Comparison of ENCODE assay signal across 9 mouse cellular contexts in genomic region chr1:181893721-181894120, GRCm38 (mm10). TPM values are rescaled to one million over a fixed set of nuclear protein-coding genes. Genes with fewer than 3 reads are reported as not detected.
DNase-seq lines count a peak whose midpoint lies in the region; ATAC-seq lines count a peak whose summit lies in the region.
"Had no signal": no experiment of that assay in that cellular context is flagged by ENCODE, and none has a peak within 500 bp of the region (broad histone marks: within the 10 kb centered on the region; RNA-seq: fewer than 3 reads in every experiment).

No protein-coding gene starts in this region.

- H3K4me3 ChIP-seq in hindbrain, embryonic 12.5 days = no peak overlapping the region
- no peak overlapping the region for H3K4me3 ChIP-seq in hindbrain, embryonic 11.5 days (ENCODE audit: low read depth, low read length)
- no peak overlapping the region for H3K4me3 ChIP-seq in embryonic facial prominence, embryonic 15.5 days (replicated peaks)
- H3K4me3 ChIP-seq in intestine, embryonic 15.5 days (replicated peaks) = no peak overlapping the region

- H3K4me1 ChIP-seq in hindbrain, embryonic 12.5 days = 0 out of 2 replicates have a peak, but pooled peaks cover 10% of the 10 kb centered on the region
- no peaks in the 10 kb centered on the region for H3K4me1 ChIP-seq in hindbrain, embryonic 11.5 days (replicated peaks; ENCODE audit: control insufficient read depth, insufficient read depth, low read length)
- no peaks in the 10 kb centered on the region for H3K4me1 ChIP-seq in embryonic facial prominence, embryonic 15.5 days
- H3K4me1 ChIP-seq in intestine, embryonic 15.5 days (replicated peaks) = 0 out of 2 replicates have a peak, but pooled peaks cover 3% of the 10 kb centered on the region

- WGBS in hindbrain, embryonic 12.5 days = 68% methylated on average over 8 of the region's 8 CpGs
- WGBS in hindbrain, embryonic 11.5 days = 77% methylated on average over 8 of the region's 8 CpGs
- WGBS in embryonic facial prominence, embryonic 15.5 days = 78% methylated on average over 8 of the region's 8 CpGs
- WGBS in intestine, embryonic 15.5 days = 78% methylated on average over 8 of the region's 8 CpGs

- H3K27ac ChIP-seq in hindbrain, embryonic 12.5 days = 0 out of 2 replicates have a peak overlapping the region, but pooled peaks have one; percentile 48
- H3K27ac ChIP-seq in hindbrain, embryonic 11.5 days (ENCODE audit: low read depth, low read length) = no peak overlapping the region
- no peak overlapping the region for H3K27ac ChIP-seq in embryonic facial prominence, embryonic 15.5 days (replicated peaks)
- H3K27ac ChIP-seq in intestine, embryonic 15.5 days = no peak overlapping the region
- H3K27ac ChIP-seq: liver, embryonic 14.5 days had no signal

- DNase-seq in hindbrain, embryonic 11.5 days (ENCODE audit: low spot score) = no peak
- DNase-seq in layer of hippocampus, adult 18-20 months (ENCODE audit: low spot score in 2 of 2) = peak; percentile 37 to 69
- DNase-seq in right cerebral cortex, adult 18-20 months = peak; percentile 59
- DNase-seq in urinary bladder, adult 2 months (ENCODE audit: low spot score) = no peak
- DNase-seq in kidney, postnatal 4 days = no peak

- H3K4me2 ChIP-seq in hindbrain, embryonic 12.5 days (replicated peaks) = no peak overlapping the region
- no peak overlapping the region for H3K4me2 ChIP-seq in hindbrain, embryonic 11.5 days (replicated peaks; ENCODE audit: low read depth, low read length)
- H3K4me2 ChIP-seq in embryonic facial prominence, embryonic 15.5 days (replicated peaks) = no peak overlapping the region
- H3K4me2 ChIP-seq in intestine, embryonic 15.5 days (replicated peaks) = no peak overlapping the region

- no peaks in the 10 kb centered on the region for H3K36me3 ChIP-seq in hindbrain, embryonic 12.5 days
- no peaks in the 10 kb centered on the region for H3K36me3 ChIP-seq in hindbrain, embryonic 11.5 days (ENCODE audit: control insufficient read depth, insufficient read depth, low read length)
- H3K36me3 ChIP-seq in embryonic facial prominence, embryonic 15.5 days = no peaks in the 10 kb centered on the region
- no peaks in the 10 kb centered on the region for H3K36me3 ChIP-seq in intestine, embryonic 15.5 days

- H3K27me3 ChIP-seq in hindbrain, embryonic 12.5 days = no peaks in the 10 kb centered on the region
- H3K27me3 ChIP-seq in hindbrain, embryonic 11.5 days (ENCODE audit: control insufficient read depth, insufficient read depth, low read length) = no peaks in the 10 kb centered on the region
- no peaks in the 10 kb centered on the region for H3K27me3 ChIP-seq in embryonic facial prominence, embryonic 15.5 days
- no peaks in the 10 kb centered on the region for H3K27me3 ChIP-seq in intestine, embryonic 15.5 days (replicated peaks)

- H3K9me3 ChIP-seq in hindbrain, embryonic 12.5 days (replicated peaks) = no peaks in the 10 kb centered on the region
- no peaks in the 10 kb centered on the region for H3K9me3 ChIP-seq in hindbrain, embryonic 11.5 days (ENCODE audit: control insufficient read depth, low read length)
- no peaks in the 10 kb centered on the region for H3K9me3 ChIP-seq in embryonic facial prominence, embryonic 15.5 days (replicated peaks)
- no peaks in the 10 kb centered on the region for H3K9me3 ChIP-seq in intestine, embryonic 15.5 days

- ATAC-seq in hindbrain, embryonic 12.5 days (ENCODE audit: low FRiP score) = no peak
- no peak for ATAC-seq in hindbrain, embryonic 11.5 days (ENCODE audit: low FRiP score)
- ATAC-seq in embryonic facial prominence, embryonic 15.5 days (ENCODE audit: insufficient number of reproducible peaks, low FRiP score, low TSS enrichment, low read depth) = 0 out of 2 replicates have a peak, but pooled peaks have one; percentile 1
- no peak for ATAC-seq in intestine, embryonic 15.5 days

- no peak overlapping the region for H3K9ac ChIP-seq in hindbrain, embryonic 12.5 days
- no peak overlapping the region for H3K9ac ChIP-seq in hindbrain, embryonic 11.5 days (ENCODE audit: low read depth, low read length)
- H3K9ac ChIP-seq in embryonic facial prominence, embryonic 15.5 days = no peak overlapping the region
- no peak overlapping the region for H3K9ac ChIP-seq in intestine, embryonic 15.5 days
- H3K9ac ChIP-seq: liver, embryonic 14.5 days had no signal

RNA-seq across cellular contexts. Expression of gene Lbr, which starts 50.9 kb away (rescaled TPM):
- polyA plus RNA-seq in hindbrain, embryonic 12.5 days (2016; fragmentation: Nextera tagmentation; extraction: Ambion mirVana) = 95.2 and 98.0 TPM in 2 replicates
- 151 and 166 TPM in 2 replicates for polyA plus RNA-seq in hindbrain, embryonic 11.5 days (2014; fragmentation: Nextera tagmentation; extraction: Ambion mirVana)
- polyA plus RNA-seq in embryonic facial prominence, embryonic 15.5 days (2015; fragmentation: Nextera tagmentation; extraction: Ambion mirVana) = 83.3 and 88.8 TPM in 2 replicates
- total RNA-seq in layer of hippocampus, adult 18-20 months (2021) = 10 to 100 TPM; 13.2 to 13.7 TPM
- polyA plus RNA-seq in urinary bladder, adult 2 months (2012; rRNA removed) = 24.7 and 25.4 TPM in 2 replicates
- 138 and 156 TPM in 2 replicates for polyA plus RNA-seq in intestine, embryonic 15.5 days (2015; fragmentation: Nextera tagmentation; extraction: Ambion mirVana)

Comparison
In these comparisons a context has a peak if more than half of its experiments do, and no peak if none do; other contexts are left out.
1. DNase-seq: peak in layer of hippocampus, adult 18-20 months (2 of 2) and right cerebral cortex, adult 18-20 months (single experiment); none in hindbrain, embryonic 11.5 days (single experiment), urinary bladder, adult 2 months (single experiment) and kidney, postnatal 4 days (0 of 2).